Mouse (Mus musculus) MEL (cell line): ENCODE results near the gene Gm10142. TPM values are rescaled to one million over a fixed set of nuclear protein-coding genes. Genes with fewer than 3 reads are reported as not detected.

ENCODE experiments used
- DNase-seq: peaks from one replicate; pipeline ENCODE4 v3.0.0; 2011; ENCODE audit warnings: low read depth, low spot score
- H3K27ac ChIP-seq: 2 replicates; pipeline ENCODE4 v1.5.1; 2012; ENCODE audit warnings: low read depth, mild to moderate bottlenecking, control low read depth, low read length, moderate library complexity; ENCODE audit not compliant: control insufficient read depth
- H3K27me3 ChIP-seq, 2 experiments: fragments of 150-350 bp in 1 of 2; sonication (generic) in 1 of 2; 2 replicates each; pipeline ENCODE4 v1.6.1; 2012; ENCODE audit warnings: low read length in 2 of 2, mild to moderate bottlenecking in 2 of 2, improper control_type of control experiment in 1 of 2, moderate library complexity in 1 of 2; ENCODE audit not compliant: insufficient read depth in 2 of 2, control insufficient read depth in 1 of 2
- H3K36me3 ChIP-seq, 2 experiments: 2 replicates each; pipeline ENCODE4 v1.6.1; 2012 to 2014; ENCODE audit warnings: low read length in 2 of 2, improper control_type of control experiment in 1 of 2, inconsistent platforms in 1 of 2, mild to moderate bottlenecking in 1 of 2; ENCODE audit not compliant: insufficient read depth in 2 of 2, control insufficient read depth in 1 of 2
- H3K4me1 ChIP-seq, 2 experiments: fragments of 150-350 bp in 1 of 2; sonication (generic) in 1 of 2; 2 replicates each; pipeline ENCODE4 v1.6.1; 2012; ENCODE audit warnings: low read length in 2 of 2, improper control_type of control experiment in 1 of 2, mild to moderate bottlenecking in 1 of 2; ENCODE audit not compliant: insufficient read depth in 2 of 2, control insufficient read depth in 1 of 2
- H3K4me3 ChIP-seq, 2 experiments: fragments of 150-350 bp in 1 of 2; sonication (generic) in 1 of 2; 2 replicates each; pipeline ENCODE4 v1.5.1; 2012; ENCODE audit warnings: low read depth in 2 of 2, low read length in 2 of 2, mild to moderate bottlenecking in 2 of 2, moderate library complexity in 2 of 2, control low read depth in 1 of 2, improper control_type of control experiment in 1 of 2; ENCODE audit not compliant: control insufficient read depth in 1 of 2, insufficient read depth in 1 of 2
- H3K79me2 ChIP-seq: 2 replicates; pipeline ENCODE4 v1.6.1; 2012; ENCODE audit warnings: mild to moderate bottlenecking, low read length, moderate library complexity; ENCODE audit not compliant: control insufficient read depth, poor library complexity, insufficient read depth
- H3K9ac ChIP-seq: 2 replicates; pipeline ENCODE4 v1.6.1; 2012; ENCODE audit warnings: low read depth, mild to moderate bottlenecking, control low read depth, low read length, moderate library complexity; ENCODE audit not compliant: control insufficient read depth, poor library complexity, severe bottlenecking
- H3K9me3 ChIP-seq: fragments of 150-350 bp; sonication (generic); replicated peaks from 2 replicates; pipeline ENCODE4 v1.6.1; 2012; ENCODE audit warnings: mild to moderate bottlenecking, low read length, improper control_type of control experiment, moderate library complexity; ENCODE audit not compliant: insufficient read depth
- CHD1 ChIP-seq: IDR thresholded peaks from 2 replicates; pipeline ENCODE4 v1.6.1; 2012; ENCODE audit warnings: low read depth, mild to moderate bottlenecking, inconsistent platforms, low read length, improper control_type of control experiment
- CHD2 ChIP-seq: IDR thresholded peaks from 2 replicates; pipeline ENCODE4 v1.6.1; 2011; ENCODE audit warnings: low read length, improper control_type of control experiment
- E2F4 ChIP-seq: IDR thresholded peaks from 2 replicates; pipeline ENCODE4 v1.6.1; 2011; ENCODE audit warnings: low read depth, low read length, improper control_type of control experiment, borderline replicate concordance
- ELF1 ChIP-seq: IDR thresholded peaks from 2 replicates; pipeline ENCODE4 v1.6.1; 2014; ENCODE audit warnings: low read depth, mild to moderate bottlenecking, inconsistent platforms, low read length, improper control_type of control experiment, moderate library complexity
- EP300 ChIP-seq, 2 experiments: IDR thresholded peaks; 2 replicates each; pipeline ENCODE4 v1.6.1; 2011; ENCODE audit warnings: improper control_type of control experiment in 2 of 2, low read length in 2 of 2, low read depth in 1 of 2, mild to moderate bottlenecking in 1 of 2
- ETS1 ChIP-seq: IDR thresholded peaks from 2 replicates; pipeline ENCODE4 v1.6.1; 2012; ENCODE audit warnings: low read depth, mild to moderate bottlenecking, inconsistent platforms, low read length, improper control_type of control experiment, moderate library complexity
- KAT2A ChIP-seq: conservative IDR thresholded peaks from 2 replicates; pipeline ENCODE4 v1.6.1; 2012; ENCODE audit warnings: low read depth, low read length, improper control_type of control experiment, inconsistent platforms
- MAFK ChIP-seq: IDR thresholded peaks from 2 replicates; pipeline ENCODE4 v1.6.1; 2011; ENCODE audit warnings: low read depth, mild to moderate bottlenecking, low read length, improper control_type of control experiment, borderline replicate concordance
- MAX ChIP-seq: IDR thresholded peaks from 2 replicates; pipeline ENCODE4 v1.6.1; 2011; ENCODE audit warnings: low read length, improper control_type of control experiment
- MAZ ChIP-seq: IDR thresholded peaks from 2 replicates; pipeline ENCODE4 v1.6.1; 2012; ENCODE audit warnings: low read depth, mild to moderate bottlenecking, inconsistent platforms, low read length, improper control_type of control experiment
- MEF2A ChIP-seq: IDR thresholded peaks from 2 replicates; pipeline ENCODE4 v1.6.1; 2014; ENCODE audit warnings: low read depth, mild to moderate bottlenecking, inconsistent platforms, low read length, improper control_type of control experiment; ENCODE audit not compliant: poor library complexity, insufficient replicate concordance, severe bottlenecking; ENCODE audit errors: extremely low read depth
- MXI1 ChIP-seq: IDR thresholded peaks from 2 replicates; pipeline ENCODE4 v1.6.1; 2011; ENCODE audit warnings: mild to moderate bottlenecking, low read depth, low read length, improper control_type of control experiment
- MYC ChIP-seq: IDR thresholded peaks from 2 replicates; pipeline ENCODE4 v1.6.1; 2011; ENCODE audit warnings: low read depth, mild to moderate bottlenecking, low read length, improper control_type of control experiment, moderate library complexity
- POLR2AphosphoS2 ChIP-seq: IDR thresholded peaks from 2 replicates; pipeline ENCODE4 v1.6.1; 2011; ENCODE audit warnings: low read length, improper control_type of control experiment
- RAD21 ChIP-seq: IDR thresholded peaks from 2 replicates; pipeline ENCODE4 v1.6.1; 2011; ENCODE audit warnings: mild to moderate bottlenecking, low read depth, low read length, improper control_type of control experiment
- RCOR1 ChIP-seq: IDR thresholded peaks from 2 replicates; pipeline ENCODE4 v1.6.1; 2012; ENCODE audit warnings: low read depth, mild to moderate bottlenecking, inconsistent platforms, low read length, improper control_type of control experiment
- SIN3A ChIP-seq: IDR thresholded peaks from 2 replicates; pipeline ENCODE4 v1.6.1; 2012; ENCODE audit warnings: low read length, improper control_type of control experiment, inconsistent platforms
- TBP ChIP-seq: IDR thresholded peaks from 2 replicates; pipeline ENCODE4 v1.8.0; 2011; ENCODE audit warnings: low read depth, low read length, improper control_type of control experiment
- TCF12 ChIP-seq: IDR thresholded peaks from 2 replicates; pipeline ENCODE4 v1.6.1; 2014; ENCODE audit warnings: low read depth, mild to moderate bottlenecking, inconsistent platforms, low read length, improper control_type of control experiment, moderate library complexity
- UBTF ChIP-seq: IDR thresholded peaks from 2 replicates; pipeline ENCODE4 v1.6.1; 2012; ENCODE audit warnings: low read depth, mild to moderate bottlenecking, inconsistent platforms, low read length, improper control_type of control experiment, moderate library complexity, borderline replicate concordance; ENCODE audit not compliant: insufficient read depth
- USF1 ChIP-seq: IDR thresholded peaks from 2 replicates; pipeline ENCODE4 v1.6.1; 2014; ENCODE audit warnings: low read depth, mild to moderate bottlenecking, inconsistent platforms, low read length, improper control_type of control experiment, moderate library complexity
- polyA plus RNA-seq, 2 experiments: library from polyadenylated mRNA; stranded (reverse) in 1 of 2; unstranded in 1 of 2; fragments of >175 nt in 1 of 2; fragments of >200 nt in 1 of 2; gene quantifications; 2 replicates each; pipeline versions ENCODE4 v1.2.1 to v1.2.4; 2012; ENCODE audit warnings: low replicate concordance in 2 of 2, low read depth in 1 of 2; ENCODE audit not compliant: insufficient read length in 2 of 2, insufficient read depth in 1 of 2, missing spikeins in 1 of 2
- total RNA-seq: library from RNA; depleted of rRNA; stranded (reverse); fragments of 300-350 nt; gene quantifications from 2 replicates; pipeline ENCODE4 v1.2.3, GENCODE M21; 2012; rRNA removed

Gene Gm10142
- total RNA-seq (not detected in 2 replicates), polyA plus RNA-seq (not detected)

- peaks cover 0 to 2% of the 10 kb centered on the region in 2 experiments; a peak in 1 of 4 replicates for H3K36me3 ChIP-seq
- H3K4me1 ChIP-seq = peaks cover 0 to 5% of the 10 kb centered on the region in 2 experiments; a peak in 1 of 4 replicates
- DNase-seq = no peak
- H3K27me3 ChIP-seq = peaks cover 0 to 5% of the 10 kb centered on the region in 2 experiments; a peak in 2 of 4 replicates
- no peak within 1 kb of the TSS for H3K9ac ChIP-seq
- no peaks in the 10 kb centered on the region for H3K9me3 ChIP-seq
- TF ChIP-seq MYC (no peak), UBTF (no peak), E2F4 (no peak), ETS1 (no peak), MEF2A (no peak), TCF12 (no peak), TBP (no peak), POLR2AphosphoS2 (no peak), USF1 (no peak), MAZ (no peak), CHD2 (no peak), CHD1 (no peak), MAFK (no peak), MXI1 (no peak), KAT2A (no peak), MAX (no peak)
- no peak within 1 kb of the TSS for H3K27ac ChIP-seq
- H3K79me2 ChIP-seq = no peaks in the 10 kb centered on the region
- no peak within 1 kb of the TSS for H3K4me3 ChIP-seq
Observed at GRCm38 (mm10) chr10:77715507-77715906, at the start of gene Gm10142. TSS of gene Gm10142 (plus strand) at chr10:77715807.

DNA sequence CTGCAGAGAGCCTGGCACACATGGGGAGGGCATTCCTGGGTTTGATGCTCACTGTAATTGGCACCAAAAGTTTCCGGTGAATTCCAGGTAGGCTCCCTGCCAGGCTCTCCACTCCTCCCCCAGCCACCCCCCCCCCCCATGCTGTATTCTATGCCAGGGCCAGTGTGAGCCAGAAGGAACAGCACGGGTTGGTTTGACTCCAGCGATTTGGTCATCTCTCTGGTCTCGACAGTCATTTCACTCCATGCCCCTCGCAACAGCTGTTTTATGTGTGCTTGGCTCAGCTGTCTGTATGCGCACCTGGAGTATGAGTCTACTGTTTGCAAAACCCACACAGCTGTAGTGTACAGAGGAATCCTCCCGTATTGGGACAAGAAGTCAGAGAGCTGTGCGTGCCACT, 49.3 kb upstream of the Gm10142 start:
- no peak overlapping the region for H3K27ac ChIP-seq
- peaks cover 0 to 11% of the 10 kb centered on the region in 2 experiments; a peak in 2 of 4 replicates for H3K4me1 ChIP-seq
- TF ChIP-seq USF1 (no peak), SIN3A (no peak), RAD21 (no peak), KAT2A (no peak), UBTF (no peak), EP300 (IDR thresholded peaks at IDR 0.05; ENCODE audit: low read depth in 1 of 2, low read length in 2 of 2) (no peak), RCOR1 (no peak), ELF1 (no peak), MAFK (no peak)
- no peaks in the 10 kb centered on the region for H3K79me2 ChIP-seq
- no peaks in the 10 kb centered on the region for H3K27me3 ChIP-seq
- H3K36me3 ChIP-seq = peaks cover 0 to 7% of the 10 kb centered on the region in 2 experiments; a peak in 2 of 4 replicates
- H3K9ac ChIP-seq = no peak overlapping the region
- H3K4me3 ChIP-seq = no peak overlapping the region
- no peak for DNase-seq
- no peaks in the 10 kb centered on the region for H3K9me3 ChIP-seq
